Mouse (Mus musculus) kidney, adult 2 months (tissue): ENCODE data around the gene Ak1.

Source experiments
- CTCF ChIP-seq: fragments of 200-500 bp; conservative IDR thresholded peaks from 2 replicates; pipeline ENCODE4 v1.5.1; 2011; ENCODE audit warnings: low read depth, mild to moderate bottlenecking, control low read depth, low read length, moderate library complexity, mixed read lengths; ENCODE audit not compliant: insufficient read depth, insufficient read length
- POLR2A ChIP-seq: fragments of 200-500 bp; IDR thresholded peaks from one replicate; pipeline ENCODE4 v1.6.1; 2011; ENCODE audit warnings: low read depth, low read length, control low read depth

DNA sequence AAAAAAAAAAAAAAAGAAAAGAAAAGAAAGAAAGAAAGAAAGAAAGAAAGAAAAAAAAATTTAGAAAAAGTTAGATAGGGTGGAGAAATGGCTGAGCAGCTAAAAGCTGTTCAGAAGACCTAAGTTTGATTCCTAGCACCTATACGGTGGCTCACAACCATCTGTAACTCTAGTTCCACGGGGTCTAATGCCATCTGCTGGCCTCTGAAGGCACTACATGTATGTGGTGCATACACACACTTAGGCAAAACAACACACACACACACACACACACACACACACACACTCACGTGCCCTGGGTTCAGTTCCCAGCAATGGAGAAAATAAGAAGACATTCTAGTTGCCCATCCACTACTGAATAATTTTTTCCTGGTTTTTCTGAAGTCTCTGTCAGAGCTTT is 55.3 kb downstream of the Ak1 start:
- TF ChIP-seq POLR2A (no peak), CTCF (peak; percentile 28)
